Mouse (Mus musculus): ENCODE results near the gene Larp6. TPM values are rescaled to one million over a fixed set of nuclear protein-coding genes. Genes with fewer than 3 reads are reported as not detected.

Larp6 gene
- polyA plus RNA-seq, 2 experiments: 3.8 to 4.3 TPM

GRCm38 (mm10) chr9:60687415-60687814 is 25.4 kb upstream of the Larp6 start:
- peak; percentile 55 for DNase-seq (ENCODE audit: low spot score)
- Histone ChIP-seq H3K9ac (ENCODE audit: low read depth, low read length, severe bottlenecking) (peak overlapping the region; percentile 55), H3K27ac (replicated peaks; ENCODE audit: low read depth, low read length) (peak overlapping the region; percentile 71), H3K36me3 (ENCODE audit: control insufficient read depth, insufficient read depth, low read length) (peaks cover 8% of the 10 kb centered on the region; the same call in 1 of the 2 replicates), H3K4me2 (replicated peaks; ENCODE audit: low read depth, low read length, severe bottlenecking) (peak overlapping the region; percentile 56), H3K9me3 (ENCODE audit: control insufficient read depth, low read length) (no peaks in the 10 kb centered on the region), H3K4me3 (replicated peaks; ENCODE audit: low read length) (peak overlapping the region; percentile 63), H3K4me1 (ENCODE audit: control insufficient read depth, insufficient read depth, low read length) (no peaks in the 10 kb centered on the region), H3K27me3 (ENCODE audit: control insufficient read depth, insufficient read depth, low read length) (no peaks in the 10 kb centered on the region)
- WGBS: 4% methylated on average over 7 of the region's 7 CpGs
- no peak for TF ChIP-seq POLR2A (IDR thresholded peaks at IDR 0.05; ENCODE audit: borderline replicate concordance, extremely low read depth, insufficient read depth, insufficient read length)
- peak; percentile 56 for ATAC-seq (ENCODE audit: low FRiP score, low read depth)

- Histone ChIP-seq H3K4me3 (replicated peaks; ENCODE audit: low read length) (peak within 1 kb of the TSS; percentile 63), H3K4me1 (ENCODE audit: control insufficient read depth, insufficient read depth, low read length) (no peaks in the 10 kb centered on the region), H3K4me2 (replicated peaks; ENCODE audit: low read depth, low read length, severe bottlenecking) (peak within 1 kb of the TSS; percentile 56), H3K9ac (ENCODE audit: low read depth, low read length, severe bottlenecking) (peak within 1 kb of the TSS; percentile 55), H3K9me3 (ENCODE audit: control insufficient read depth, low read length) (no peaks in the 10 kb centered on the region), H3K27me3 (ENCODE audit: control insufficient read depth, insufficient read depth, low read length) (no peaks in the 10 kb centered on the region), H3K27ac (replicated peaks; ENCODE audit: low read depth, low read length) (peak within 1 kb of the TSS; percentile 71), H3K36me3 (ENCODE audit: control insufficient read depth, insufficient read depth, low read length) (peaks cover 5% of the 10 kb centered on the region; the same call in 1 of the 2 replicates)
- 1% methylated on average over 21 of the region's 21 CpGs for WGBS
- TF ChIP-seq POLR2A (IDR thresholded peaks at IDR 0.05; ENCODE audit: borderline replicate concordance, extremely low read depth, insufficient read depth, insufficient read length): no peak
- ATAC-seq (ENCODE audit: low FRiP score, low read depth) (peak; percentile 95), DNase-seq (ENCODE audit: low spot score) (peak; percentile 95)
Measured at GRCm38 (mm10) chr9:60687891-60688324, 24.9 kb upstream of the Larp6 start, which contains the start of gene Lrrc49. Gene Lrrc49 (minus strand): TSS chr9:60688158.

DNA sequence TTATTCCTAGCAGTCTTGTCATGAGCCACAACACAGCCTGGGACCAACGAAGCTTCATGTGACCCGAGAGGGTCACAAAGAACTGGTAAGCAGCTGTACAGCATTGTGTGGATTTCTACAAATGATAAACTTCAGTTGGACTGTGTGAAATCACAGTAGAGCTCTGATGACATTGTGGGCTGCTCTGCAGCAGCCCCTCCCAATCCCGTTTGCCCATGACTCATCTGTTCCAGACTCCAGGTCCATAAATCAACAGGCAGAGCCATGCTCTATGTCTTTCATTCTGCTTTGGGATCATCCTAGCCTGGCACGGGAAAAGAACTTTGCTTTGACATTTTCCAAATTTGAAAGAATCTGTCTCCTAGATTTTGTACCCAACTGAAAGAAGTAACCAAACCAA is 20.2 kb upstream of the Larp6 start:
- Histone ChIP-seq H3K4me1 (ENCODE audit: control insufficient read depth, insufficient read depth, low read length) (no peaks in the 10 kb centered on the region), H3K27me3 (ENCODE audit: control insufficient read depth, insufficient read depth, low read length) (no peaks in the 10 kb centered on the region), H3K9ac (ENCODE audit: low read depth, low read length, severe bottlenecking) (no peak overlapping the region), H3K9me3 (ENCODE audit: control insufficient read depth, low read length) (no peaks in the 10 kb centered on the region), H3K36me3 (ENCODE audit: control insufficient read depth, insufficient read depth, low read length) (no peaks in the 10 kb centered on the region), H3K4me3 (replicated peaks; ENCODE audit: low read length) (no peak overlapping the region), H3K27ac (replicated peaks; ENCODE audit: low read depth, low read length) (no peak overlapping the region), H3K4me2 (replicated peaks; ENCODE audit: low read depth, low read length, severe bottlenecking) (no peak overlapping the region)
- ATAC-seq (ENCODE audit: low FRiP score, low read depth): no peak
- TF ChIP-seq POLR2A (IDR thresholded peaks at IDR 0.05; ENCODE audit: borderline replicate concordance, extremely low read depth, insufficient read depth, insufficient read length): no peak
- WGBS: 50% methylated on average over 4 of the region's 4 CpGs
- DNase-seq (ENCODE audit: low spot score): no peak

DNA sequence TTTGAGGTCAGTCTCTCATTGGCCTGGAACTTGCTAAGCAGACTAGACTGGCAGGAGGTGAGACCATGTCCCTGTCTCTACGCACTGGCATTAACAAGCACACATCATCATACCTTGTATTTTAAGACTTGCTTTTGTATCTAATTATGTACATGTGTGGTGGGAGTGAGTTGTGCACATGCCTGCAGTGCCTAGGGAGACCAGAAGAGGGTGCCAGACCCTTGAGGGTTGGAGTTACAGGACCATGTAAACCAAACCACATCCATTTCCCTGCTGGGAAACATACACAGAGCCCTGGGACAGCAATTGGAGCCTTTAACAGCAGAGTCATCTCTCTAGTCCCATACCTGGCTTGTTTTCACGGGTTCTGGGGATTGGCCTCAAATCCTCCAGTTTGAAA is 18.8 kb upstream of the Larp6 start:
- WGBS: 41% methylated on average over 2 of the region's 2 CpGs
- H3K9me3 ChIP-seq (ENCODE audit: control insufficient read depth, low read length): no peaks in the 10 kb centered on the region
- no peaks in the 10 kb centered on the region for H3K36me3 ChIP-seq (ENCODE audit: control insufficient read depth, insufficient read depth, low read length)
- no peak for TF ChIP-seq POLR2A (IDR thresholded peaks at IDR 0.05; ENCODE audit: borderline replicate concordance, extremely low read depth, insufficient read depth, insufficient read length)
- ATAC-seq (ENCODE audit: low FRiP score, low read depth): no peak
- no peak for DNase-seq (ENCODE audit: low spot score)
- no peaks in the 10 kb centered on the region for H3K4me1 ChIP-seq (ENCODE audit: control insufficient read depth, insufficient read depth, low read length)
- no peak overlapping the region for H3K9ac ChIP-seq (ENCODE audit: low read depth, low read length, severe bottlenecking)
- no peak overlapping the region for H3K4me2 ChIP-seq (replicated peaks; ENCODE audit: low read depth, low read length, severe bottlenecking)
- no peak overlapping the region for H3K27ac ChIP-seq (replicated peaks; ENCODE audit: low read depth, low read length)
- H3K4me3 ChIP-seq (replicated peaks; ENCODE audit: low read length): no peak overlapping the region
- no peaks in the 10 kb centered on the region for H3K27me3 ChIP-seq (ENCODE audit: control insufficient read depth, insufficient read depth, low read length)

DNA sequence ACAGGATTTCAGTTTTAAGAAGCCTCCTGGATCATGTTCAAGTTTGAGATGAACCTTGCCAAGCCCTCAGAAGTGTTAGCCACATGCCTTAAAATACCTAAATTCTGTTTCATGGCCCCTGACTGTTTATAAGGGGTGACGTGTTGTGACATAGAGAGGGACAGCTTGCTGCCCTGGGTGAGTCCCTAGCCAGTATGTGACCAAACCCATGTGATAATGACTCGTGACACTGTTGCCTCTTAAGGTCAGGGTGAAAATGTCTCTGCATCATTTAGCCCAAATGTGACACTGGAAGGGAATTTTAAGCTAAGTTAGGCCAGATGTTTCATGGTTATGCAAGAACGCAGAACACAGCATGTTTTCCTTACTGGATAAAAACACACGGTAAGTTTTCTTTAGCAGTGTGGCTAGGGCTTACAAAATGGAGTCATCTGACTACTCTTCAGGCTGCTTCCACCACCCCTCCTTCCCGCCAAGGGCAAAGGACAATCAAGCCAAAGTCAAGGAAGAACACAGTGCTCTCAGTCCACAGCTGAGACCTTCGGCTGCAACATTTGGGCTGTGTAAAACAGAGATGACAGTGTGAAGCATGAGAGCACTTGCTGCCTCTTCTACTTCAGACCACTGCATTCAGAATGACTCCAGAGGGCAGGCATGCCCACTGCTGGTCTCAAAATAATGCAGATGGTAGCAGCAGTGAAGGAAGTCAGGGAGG is 16.4 kb upstream of the Larp6 start:
- 60% methylated on average over 6 of the region's 6 CpGs for WGBS
- ATAC-seq (ENCODE audit: low FRiP score, low read depth) (no peak), DNase-seq (ENCODE audit: low spot score) (no peak)
- Histone ChIP-seq H3K9me3 (ENCODE audit: control insufficient read depth, low read length) (no peaks in the 10 kb centered on the region), H3K36me3 (ENCODE audit: control insufficient read depth, insufficient read depth, low read length) (no peaks in the 10 kb centered on the region), H3K4me2 (replicated peaks; ENCODE audit: low read depth, low read length, severe bottlenecking) (no peak overlapping the region), H3K27me3 (ENCODE audit: control insufficient read depth, insufficient read depth, low read length) (no peaks in the 10 kb centered on the region), H3K9ac (ENCODE audit: low read depth, low read length, severe bottlenecking) (no peak overlapping the region), H3K27ac (replicated peaks; ENCODE audit: low read depth, low read length) (no peak overlapping the region), H3K4me3 (replicated peaks; ENCODE audit: low read length) (no peak overlapping the region), H3K4me1 (ENCODE audit: control insufficient read depth, insufficient read depth, low read length) (no peaks in the 10 kb centered on the region)
- TF ChIP-seq POLR2A (IDR thresholded peaks at IDR 0.05; ENCODE audit: borderline replicate concordance, extremely low read depth, insufficient read depth, insufficient read length): no peak

Measured in limb, embryonic 14.5 days (tissue).